Mouse (Mus musculus): ENCODE measurements around the gene Myl6.
A peak's percentile ranks its signal among the peaks of the same experiment; 100 is the strongest.

Myl6 gene

DNA sequence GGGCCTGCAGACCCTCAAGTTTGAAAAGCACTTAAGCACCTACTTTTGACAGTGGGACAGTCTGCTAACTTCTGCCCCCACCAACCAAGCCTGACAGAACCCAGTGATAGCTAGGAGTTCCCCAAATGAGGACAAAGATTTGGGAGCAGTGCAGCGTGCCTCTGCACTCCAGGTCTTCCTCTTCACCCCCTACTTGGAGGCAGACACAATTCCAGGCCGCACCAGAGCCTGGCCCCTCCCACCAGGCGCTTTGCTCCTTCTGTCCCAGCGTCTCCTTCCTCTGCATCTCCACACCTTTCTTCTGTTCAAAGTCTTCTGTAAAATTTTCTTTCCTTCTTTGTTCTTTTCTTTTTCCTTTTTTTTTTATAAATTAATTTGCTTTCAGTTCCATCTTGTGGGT is 4.2 kb downstream of the Myl6 start:
- DNase-seq (ENCODE audit: low spot score in 2 of 2), result no peak

GRCm38 (mm10) chr10:128489380-128489779 is 4.6 kb downstream of the Myl6 start:
- no peak for DNase-seq (ENCODE audit: low spot score in 2 of 2)

- no peak for DNase-seq (ENCODE audit: low spot score in 2 of 2)
Measured at GRCm38 (mm10) chr10:128488776-128489175, 5.2 kb downstream of the Myl6 start.

- DNase-seq (ENCODE audit: low spot score in 2 of 2), result no peak
Measured at GRCm38 (mm10) chr10:128487861-128488712, 5.9 kb downstream of the Myl6 start.

DNA sequence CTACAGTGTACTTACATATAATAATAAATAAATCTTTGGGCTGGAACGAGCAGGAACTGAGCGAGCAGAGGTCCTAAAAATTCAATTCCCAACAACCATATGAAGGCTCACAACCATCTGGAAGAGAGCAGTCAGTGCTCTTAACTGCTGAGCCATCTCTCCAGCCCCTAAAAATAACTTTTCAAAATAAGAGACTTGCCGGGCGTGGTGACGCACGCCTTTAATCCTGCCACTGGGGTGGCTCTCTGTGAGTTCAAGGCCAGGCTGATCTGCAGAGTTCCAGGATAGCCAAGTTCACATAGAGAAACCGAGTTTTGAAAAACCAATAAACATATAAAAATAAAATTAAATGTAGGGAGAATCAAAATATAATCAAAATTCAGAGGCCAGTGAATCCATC is 7.6 kb downstream of the Myl6 start:
- no peak for DNase-seq (ENCODE audit: low spot score in 2 of 2)

DNA sequence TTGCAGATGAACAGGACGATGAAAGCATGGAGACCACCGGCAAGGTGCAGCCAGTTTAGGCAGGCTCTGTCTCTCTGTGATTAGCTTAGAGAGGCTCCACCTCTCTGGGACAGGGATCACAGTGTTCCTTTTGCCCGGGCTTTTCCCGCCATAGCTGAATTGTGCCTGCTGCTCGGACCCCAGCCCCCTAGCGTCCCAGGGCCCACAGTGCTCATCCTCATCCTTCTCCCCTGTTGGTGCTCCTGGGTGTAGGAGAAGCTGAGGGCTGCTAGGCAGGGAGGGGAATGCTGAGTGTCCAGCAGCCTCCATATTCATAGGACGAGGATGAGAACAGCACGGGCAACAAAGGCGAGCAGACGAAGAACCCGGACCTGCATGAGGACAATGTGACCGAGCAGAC is 19.6 kb downstream of the Myl6 start:
- DNase-seq (ENCODE audit: low spot score in 2 of 2), result no peak

DNA sequence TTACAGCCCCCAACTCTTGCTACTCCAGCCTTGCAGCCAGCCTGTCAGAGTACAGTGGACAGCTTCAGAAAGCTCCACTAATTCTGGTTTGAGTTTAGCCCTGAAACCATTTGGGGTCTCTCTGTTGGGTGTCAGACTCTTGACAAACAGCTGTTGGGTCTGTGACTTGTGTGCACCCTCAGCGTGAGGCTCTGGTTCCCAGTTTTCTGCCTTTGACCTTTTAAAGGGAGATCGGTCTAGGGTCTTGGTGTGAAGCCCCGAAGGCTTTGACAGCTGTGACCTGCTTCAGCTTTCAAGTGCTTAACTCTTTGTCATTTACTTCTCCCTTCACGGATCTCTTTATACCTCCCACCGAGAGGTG is 33.7 kb downstream of the Myl6 start:
- no peak for DNase-seq (ENCODE audit: low spot score in 2 of 2)

GRCm38 (mm10) chr10:128459409-128460269 is 34.3 kb downstream of the Myl6 start:
- peak; percentile 28 to 36 for DNase-seq (ENCODE audit: low spot score in 2 of 2)

- peak; percentile 63 to 78 for DNase-seq (ENCODE audit: low spot score in 2 of 2)
Measured at GRCm38 (mm10) chr10:128458719-128459408, 35.1 kb downstream of the Myl6 start, which contains the start of gene Smarcc2. Gene Smarcc2 (plus strand): TSS chr10:128459248.

GRCm38 (mm10) chr10:128458348-128458718 is 35.6 kb downstream of the Myl6 start:
- DNase-seq (ENCODE audit: low spot score in 2 of 2), result peak; percentile 74 to 80

- DNase-seq (ENCODE audit: low spot score in 2 of 2), result no peak
Measured at GRCm38 (mm10) chr10:128457676-128458075, 36.3 kb downstream of the Myl6 start.

DNA sequence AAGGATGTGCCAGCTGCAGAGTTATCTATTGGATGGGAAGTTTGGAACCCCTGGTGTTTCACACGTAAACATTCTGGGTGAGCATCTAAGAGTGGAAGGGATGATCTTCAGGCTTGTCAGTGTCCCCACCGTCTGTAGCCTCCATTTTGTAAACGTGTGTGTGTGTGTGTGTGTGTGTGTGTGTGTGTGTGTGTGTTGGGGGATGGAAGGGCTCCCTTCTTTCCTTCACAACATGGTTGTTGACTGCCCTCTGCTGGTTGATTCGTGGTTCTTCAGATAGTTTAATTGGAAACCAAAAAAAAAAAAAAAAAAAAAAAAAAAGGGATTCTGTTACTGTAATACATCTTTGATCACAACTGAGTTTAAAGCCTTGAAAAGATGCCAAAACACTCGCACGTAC is 38.7 kb downstream of the Myl6 start:
- DNase-seq (ENCODE audit: low spot score in 2 of 2), result peak; percentile 73 to 81

GRCm38 (mm10) chr10:128454471-128454870 is 39.5 kb downstream of the Myl6 start:
- no peak for DNase-seq (ENCODE audit: low spot score in 2 of 2)

DNA sequence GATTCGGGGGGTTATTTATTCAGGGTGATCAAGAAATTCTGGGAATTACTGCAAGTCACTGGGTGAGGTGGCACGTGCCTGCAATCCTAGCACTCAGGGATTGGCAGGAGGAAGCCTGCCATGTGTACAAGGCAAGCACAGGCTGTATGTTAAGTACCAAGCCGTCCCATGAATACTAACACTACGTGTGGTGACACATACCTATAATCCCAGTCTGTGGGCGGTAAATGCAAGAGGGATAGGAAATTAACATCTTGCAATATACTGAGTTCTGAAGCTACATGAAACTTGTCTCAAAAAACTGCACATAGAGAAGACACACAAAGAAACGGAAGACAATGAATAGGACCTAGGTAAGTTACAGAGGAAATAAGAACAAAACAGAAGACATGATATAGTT is 42.9 kb downstream of the Myl6 start:
- no peak for DNase-seq (ENCODE audit: low spot score in 2 of 2)

DNA sequence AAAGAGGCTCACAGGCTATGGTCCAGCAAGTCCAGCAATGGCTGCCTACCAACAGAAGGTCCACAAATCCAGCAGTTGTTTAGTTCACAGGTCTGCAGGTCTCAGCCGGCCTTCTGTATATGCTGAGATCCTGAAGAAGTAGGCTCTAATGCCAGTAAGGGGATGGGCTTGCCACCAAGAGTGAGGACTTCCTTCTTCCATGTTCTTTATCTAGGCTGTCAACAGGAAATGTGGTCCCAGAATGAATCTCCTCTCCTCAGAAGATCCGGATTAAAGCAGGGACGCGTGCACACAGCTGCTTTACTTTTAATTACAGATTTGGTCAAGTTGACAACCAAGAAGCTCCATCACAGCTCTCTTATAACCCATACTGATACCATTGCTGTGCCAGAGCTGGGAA is 48.5 kb downstream of the Myl6 start:
- no peak for DNase-seq (ENCODE audit: low spot score in 2 of 2)

- DNase-seq (ENCODE audit: low spot score in 2 of 2), result no peak
Measured at GRCm38 (mm10) chr10:128444354-128444753, 49.6 kb downstream of the Myl6 start.

DNA sequence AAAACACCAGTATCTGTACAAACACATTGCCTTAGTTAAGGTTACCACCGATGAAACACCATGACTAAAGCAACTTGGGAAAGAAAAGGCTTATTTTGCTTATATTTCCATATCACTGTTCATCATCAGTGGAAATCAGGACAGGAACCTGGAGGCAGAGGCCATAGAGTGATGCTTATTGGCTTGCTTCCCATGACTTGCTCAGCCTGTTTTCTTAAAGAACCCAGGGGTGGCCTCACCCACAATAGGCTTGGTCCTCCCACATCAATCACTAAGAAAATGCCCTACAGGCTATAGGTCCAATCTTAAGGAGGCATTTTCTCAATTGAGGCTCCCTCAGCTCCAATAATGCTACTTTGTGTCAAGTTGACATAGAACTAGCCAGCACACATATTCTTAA is 51.2 kb downstream of the Myl6 start:
- DNase-seq (ENCODE audit: low spot score in 2 of 2), result no peak

GRCm38 (mm10) chr10:128441324-128442119 is 52.4 kb downstream of the Myl6 start:
- DNase-seq (ENCODE audit: low spot score in 2 of 2), result no peak

All from natural killer cell, adult 2 months (primary cell).